Mouse (Mus musculus): ENCODE data around the gene Enox1. TPM values are rescaled to one million over a fixed set of nuclear protein-coding genes. Genes with fewer than 3 reads are reported as not detected.

Gene Enox1
- total RNA-seq, 2 experiments from 2014 or later, result 4.9 to 9.4 TPM

DNA sequence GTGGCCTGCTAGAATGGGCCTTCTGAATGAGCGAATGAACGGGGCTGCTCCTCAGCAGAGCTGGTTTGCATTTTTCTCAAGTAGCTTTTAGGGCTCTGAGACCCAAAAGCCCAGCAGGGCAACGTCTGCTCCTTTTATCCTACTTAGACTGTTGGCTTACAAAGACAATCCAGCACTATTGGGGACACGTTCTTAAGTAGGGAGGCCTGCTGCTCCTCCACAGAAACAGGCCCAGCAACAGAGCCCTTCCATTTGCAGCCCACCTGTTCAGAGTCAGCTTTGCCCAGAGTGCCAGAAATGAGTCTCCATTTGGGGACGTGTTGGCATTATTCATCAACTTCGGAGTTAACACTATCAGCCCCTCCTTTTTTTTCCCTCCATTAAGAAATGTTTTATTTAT, 548.4 kb downstream of the Enox1 start:
- no peak for DNase-seq

DNA sequence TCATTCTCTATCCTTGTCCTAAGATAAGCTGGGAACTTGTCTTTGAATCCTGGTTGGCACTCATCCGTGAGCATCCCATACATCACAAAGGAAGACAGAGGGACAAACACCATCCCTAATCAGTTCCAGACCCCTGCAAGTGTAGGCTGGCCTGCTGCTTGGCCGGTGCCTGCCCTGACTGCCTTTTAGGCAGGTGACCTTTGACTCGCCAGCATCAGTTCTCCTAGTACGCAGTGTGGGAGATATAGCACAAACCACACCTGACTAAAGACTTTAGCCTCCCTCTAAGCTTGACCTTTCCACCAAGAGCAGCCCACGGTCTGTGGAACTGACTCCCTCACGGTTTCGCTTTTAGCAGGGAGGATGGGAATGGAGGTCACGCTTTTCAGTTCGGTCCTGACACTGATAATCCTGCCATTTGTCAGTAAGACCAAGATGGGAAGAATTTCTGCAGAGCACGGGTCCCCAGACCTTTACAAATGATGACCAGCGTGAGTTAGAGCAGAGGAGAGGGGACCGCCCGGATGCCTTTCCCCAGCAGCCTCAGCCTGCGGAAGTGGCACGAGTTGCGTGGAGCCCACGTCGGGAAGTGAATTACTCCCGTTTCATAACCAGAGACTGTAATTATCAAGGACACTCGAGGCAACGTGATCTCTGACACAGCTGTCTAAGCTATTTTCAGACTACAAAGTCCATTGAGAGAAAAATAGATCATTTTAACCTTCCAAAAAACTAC, 550.1 kb downstream of the Enox1 start:
- DNase-seq, result peak; percentile 17

DNA sequence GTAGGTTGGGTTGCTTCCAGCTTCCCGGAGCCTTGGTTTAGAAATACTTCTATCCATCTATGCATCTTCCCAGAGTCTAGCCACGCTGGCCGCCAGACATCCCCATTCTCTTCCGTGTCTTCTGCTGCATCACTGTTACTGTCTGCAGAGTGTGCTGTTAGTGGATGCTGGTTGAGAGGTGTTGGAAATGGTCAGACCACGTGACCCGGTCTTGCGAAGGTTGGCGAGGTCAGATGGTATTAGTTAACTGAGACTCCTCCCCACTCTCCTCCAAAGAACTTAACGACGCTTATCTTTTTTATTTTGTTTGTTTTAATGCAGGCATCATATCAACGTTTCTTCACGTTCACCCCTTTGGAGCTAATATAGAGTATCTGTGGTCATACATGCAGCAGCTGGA, 550.7 kb downstream of the Enox1 start:
- DNase-seq, result no peak

- no peak for DNase-seq
These were observed 552.0 kb downstream of the Enox1 start for GRCm38 (mm10) chr14:77708354-77709150.

DNA sequence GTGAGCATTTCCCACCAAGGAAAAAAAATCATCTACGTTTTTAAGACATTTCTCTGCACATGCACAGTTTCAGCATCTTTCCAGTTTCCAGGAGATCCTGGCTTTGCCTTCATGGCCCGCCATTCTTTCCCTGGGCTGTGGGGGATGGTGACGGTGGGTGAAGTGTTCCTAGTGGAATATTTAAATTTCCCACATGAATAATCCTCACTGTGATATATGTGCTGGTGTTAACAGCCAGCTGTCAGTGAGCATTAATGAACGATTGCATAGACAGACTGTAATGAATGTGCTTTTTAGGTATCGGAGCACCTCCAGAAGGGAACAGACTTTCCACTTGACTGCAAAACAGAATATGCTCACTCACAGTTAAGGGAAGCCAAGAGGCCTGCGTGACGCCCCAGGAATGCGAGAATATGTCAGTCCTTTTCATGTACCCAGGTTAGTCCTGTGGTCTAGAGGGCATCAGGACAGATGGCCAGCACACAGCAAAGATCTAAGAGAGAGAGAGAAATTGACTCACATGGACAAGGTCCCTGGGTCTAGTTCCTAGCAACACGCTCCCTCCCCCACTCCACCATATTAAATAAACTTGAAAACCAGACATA, 558.5 kb downstream of the Enox1 start:
- no peak for DNase-seq

GRCm38 (mm10) chr14:77716981-77717380, 560.4 kb downstream of the Enox1 start:
- DNase-seq, result no peak

DNA sequence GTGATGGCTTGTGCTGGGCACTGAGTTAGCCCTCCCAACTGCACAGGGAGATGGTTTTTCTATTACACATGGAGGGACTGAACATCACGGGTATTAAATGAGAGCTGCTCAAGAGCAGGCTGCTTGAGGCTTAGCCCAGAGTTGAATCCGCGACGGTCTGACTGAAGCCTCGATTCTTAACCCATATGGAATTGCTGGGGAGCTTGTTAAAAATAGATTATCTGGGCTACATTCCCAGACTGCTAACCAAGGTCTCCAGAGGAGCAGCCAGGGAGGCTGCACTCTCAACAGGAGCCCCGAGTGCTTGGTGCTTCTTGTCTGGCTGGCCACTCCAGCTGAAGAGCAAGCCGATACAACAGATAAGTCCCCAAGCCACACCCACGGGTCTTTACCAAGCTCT, 562.3 kb downstream of the Enox1 start:
- peak; percentile 16 for DNase-seq

GRCm38 (mm10) chr14:77738056-77738455, 581.5 kb downstream of the Enox1 start:
- DNase-seq, result peak; percentile 28

DNA sequence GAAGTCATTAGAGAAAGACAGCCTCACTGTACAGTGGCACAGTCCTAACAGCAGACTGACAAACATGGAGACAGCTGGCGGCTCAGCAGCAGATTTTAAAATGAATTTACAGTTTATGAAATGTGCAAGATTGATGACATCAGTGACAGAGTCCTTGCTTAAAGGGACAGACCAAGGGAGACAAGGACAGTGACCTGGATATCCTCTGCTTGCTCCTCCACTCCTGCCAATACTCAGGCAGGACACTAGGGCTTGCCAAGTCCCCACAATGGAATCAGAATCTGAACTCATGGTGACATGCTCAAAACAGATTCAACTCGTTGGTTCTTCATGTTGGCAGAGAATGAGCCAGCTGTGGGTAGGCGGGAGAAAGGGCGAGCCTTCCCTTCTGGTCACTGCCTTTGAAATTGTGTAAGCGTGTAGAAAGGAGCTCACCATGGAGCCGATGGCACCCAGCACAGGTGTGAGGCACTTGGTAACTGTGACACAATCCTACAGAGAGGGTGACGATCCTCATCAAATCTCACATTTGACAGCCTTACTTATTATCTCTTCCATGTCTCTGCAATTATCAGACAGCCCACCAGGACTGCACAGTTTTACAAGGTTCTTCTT, 582.3 kb downstream of the Enox1 start:
- DNase-seq, result peak; percentile 14

DNA sequence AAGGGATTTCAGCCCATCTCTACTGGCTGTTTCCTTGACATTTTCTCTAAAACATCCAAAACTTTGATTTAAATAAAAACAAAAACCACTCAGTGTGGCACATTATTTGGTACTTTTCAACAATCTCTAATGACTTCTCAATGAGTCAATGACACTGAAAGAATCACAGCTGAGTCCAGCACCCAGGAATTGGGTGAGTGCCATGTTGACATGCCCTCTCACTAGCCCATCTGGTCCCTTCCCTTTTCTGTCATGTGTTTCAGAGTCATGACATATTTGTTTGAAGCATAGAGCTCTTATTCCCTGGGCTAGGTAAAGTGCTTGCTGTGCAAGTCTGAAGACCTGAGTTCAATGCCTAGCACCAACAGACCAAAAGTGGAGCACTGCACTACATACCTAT, 582.8 kb downstream of the Enox1 start:
- DNase-seq, result no peak

DNA sequence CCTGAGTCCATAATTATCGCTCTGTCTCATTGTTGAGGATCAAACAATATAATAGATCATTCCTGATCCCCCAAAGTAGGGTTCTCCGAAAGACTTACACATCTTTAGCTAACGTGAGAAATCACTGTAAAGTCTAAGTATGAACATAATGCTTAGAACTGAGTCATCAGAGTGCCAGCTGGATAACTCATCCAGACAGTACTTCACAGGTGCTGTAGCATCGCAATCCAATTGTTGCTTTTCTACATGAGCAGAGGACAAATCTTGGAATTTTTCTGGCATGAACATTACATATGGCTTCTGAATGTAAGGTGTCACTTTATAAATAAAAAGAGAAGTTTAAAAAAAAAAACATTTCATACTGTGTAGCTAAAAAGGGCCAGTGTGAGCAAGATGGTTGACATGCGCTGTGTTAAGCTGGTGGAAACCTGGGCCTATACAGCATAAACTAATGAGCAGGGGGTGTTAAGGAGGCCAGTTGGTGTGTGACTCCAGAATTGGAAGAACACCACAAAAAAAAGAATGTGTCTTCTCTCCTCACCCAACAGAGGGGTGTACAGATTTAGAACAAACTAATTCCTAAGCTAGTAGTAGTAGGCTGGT, 588.2 kb downstream of the Enox1 start:
- no peak for DNase-seq

DNA sequence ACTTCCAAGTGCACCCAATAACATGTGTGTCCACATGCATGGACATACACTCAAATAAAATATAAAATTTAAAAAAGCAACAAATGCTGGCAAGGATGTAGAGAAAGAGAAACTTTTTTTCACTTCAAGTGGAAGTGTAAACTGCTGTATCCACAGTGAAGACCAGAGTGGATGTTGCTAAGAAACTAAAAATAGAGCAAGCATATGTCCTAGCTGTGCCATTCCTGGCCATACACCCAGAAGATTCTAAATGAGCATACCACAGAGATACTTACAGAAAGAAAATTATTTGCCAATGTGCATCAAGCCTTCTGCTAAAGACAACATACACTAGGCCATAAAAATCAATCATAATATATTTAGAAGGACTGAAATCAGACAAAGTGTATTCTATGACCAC, 592.4 kb downstream of the Enox1 start:
- DNase-seq, result no peak

Other genes with a start within 250 kb of the Enox1 start
- 1 to 10 TPM; 4.4 to 7.5 TPM for gene Ccdc122, start 120.0 kb upstream of the Enox1 start, total RNA-seq (2021)
- 1 to 10 TPM; 9.7 to 9.8 TPM for gene Lacc1, start 119.9 kb upstream of the Enox1 start, total RNA-seq (2021)

Measured in adrenal gland, postnatal 10 days (tissue).